Mouse (Mus musculus): ENCODE data around the gene Mdfic. TPM values are rescaled to one million over a fixed set of nuclear protein-coding genes. Genes with fewer than 3 reads are reported as not detected.

Gene Mdfic
- total and polyA plus RNA-seq, 2 experiments from 2014 or later: 0.52 to 4.2 TPM

DNA sequence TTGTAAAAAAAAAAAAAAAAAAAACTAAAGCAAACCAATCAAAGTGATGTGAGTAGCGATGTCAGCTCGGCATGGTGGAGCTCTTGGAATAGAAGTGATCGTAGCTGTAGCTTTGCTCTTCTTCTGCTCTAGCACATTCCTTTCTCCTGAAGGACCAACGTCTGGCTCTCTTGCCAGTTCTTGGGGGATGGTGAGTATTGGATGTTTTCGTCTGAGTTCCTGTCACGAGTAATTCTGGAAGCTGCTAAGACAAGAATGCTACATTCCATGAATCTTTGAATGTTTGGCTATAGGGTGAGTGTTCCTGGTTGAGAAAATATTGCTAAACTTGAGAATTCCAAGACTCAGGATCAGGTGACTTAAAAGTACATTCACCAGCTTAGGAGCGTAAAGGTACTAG, 11.0 kb downstream of the Mdfic start:
- Histone ChIP-seq H3K4me1 (ENCODE audit: insufficient read depth, low read length) (no peaks in the 10 kb centered on the region), H3K36me3 (ENCODE audit: insufficient read depth, low read length) (no peaks in the 10 kb centered on the region), H3K4me3 (ENCODE audit: low read depth, low read length) (no peak overlapping the region), H3K9ac (replicated peaks; ENCODE audit: low read length, poor library complexity, severe bottlenecking) (no peak overlapping the region), H3K4me2 (ENCODE audit: low read depth, low read length, poor library complexity, severe bottlenecking) (no peak overlapping the region), H3K27ac (ENCODE audit: low read depth, low read length) (no peak overlapping the region), H3K27me3 (ENCODE audit: insufficient read depth, low read length) (no peaks in the 10 kb centered on the region), H3K9me3 (ENCODE audit: low read length) (no peaks in the 10 kb centered on the region)
- no peak for TF ChIP-seq CTCF (IDR thresholded peaks at IDR 0.05)
- 81% methylated on average over 7 of the region's 7 CpGs for WGBS
- ATAC-seq (ENCODE audit: low FRiP score) (no peak), DNase-seq (ENCODE audit: low spot score) (no peak)

DNA sequence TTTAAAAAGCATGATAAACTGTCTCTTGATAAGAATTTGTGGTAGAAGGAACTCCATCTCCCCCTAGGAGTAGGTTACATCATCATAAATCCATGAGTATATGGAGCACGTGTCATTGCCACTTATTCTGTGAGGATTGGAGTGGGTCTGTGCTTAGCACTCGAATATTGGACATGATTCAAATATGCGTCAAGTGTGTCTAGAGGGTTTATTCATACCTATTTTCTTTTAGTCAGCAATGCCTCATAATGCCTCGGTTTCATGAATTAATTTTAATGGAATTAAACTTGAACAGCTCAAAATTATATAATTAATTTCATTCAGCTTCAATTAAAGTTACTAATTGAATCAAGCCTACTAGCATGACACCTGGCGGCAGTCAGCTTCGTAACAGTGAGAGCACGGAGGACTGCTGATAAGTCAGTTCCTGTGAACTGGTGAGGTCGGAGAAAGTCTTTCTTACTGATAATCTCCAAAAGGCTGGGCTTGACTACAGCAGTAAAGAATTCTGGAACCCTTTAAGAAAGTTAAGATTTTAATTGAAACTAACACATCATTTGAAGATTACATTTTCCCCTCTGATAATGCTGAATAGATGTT, 17.0 kb downstream of the Mdfic start:
- Histone ChIP-seq H3K4me1 (ENCODE audit: insufficient read depth, low read length) (no peaks in the 10 kb centered on the region), H3K27ac (ENCODE audit: low read depth, low read length) (no peak overlapping the region), H3K9ac (replicated peaks; ENCODE audit: low read length, poor library complexity, severe bottlenecking) (no peak overlapping the region), H3K36me3 (ENCODE audit: insufficient read depth, low read length) (no peaks in the 10 kb centered on the region), H3K4me2 (ENCODE audit: low read depth, low read length, poor library complexity, severe bottlenecking) (no peak overlapping the region), H3K27me3 (ENCODE audit: insufficient read depth, low read length) (no peaks in the 10 kb centered on the region), H3K9me3 (ENCODE audit: low read length) (no peaks in the 10 kb centered on the region), H3K4me3 (ENCODE audit: low read depth, low read length) (no peak overlapping the region)
- ATAC-seq (ENCODE audit: low FRiP score) (no peak), DNase-seq (ENCODE audit: low spot score) (peak; percentile 26)
- WGBS: 66% methylated on average over 8 of the region's 8 CpGs
- peak; percentile 35 for TF ChIP-seq CTCF (IDR thresholded peaks at IDR 0.05)

DNA sequence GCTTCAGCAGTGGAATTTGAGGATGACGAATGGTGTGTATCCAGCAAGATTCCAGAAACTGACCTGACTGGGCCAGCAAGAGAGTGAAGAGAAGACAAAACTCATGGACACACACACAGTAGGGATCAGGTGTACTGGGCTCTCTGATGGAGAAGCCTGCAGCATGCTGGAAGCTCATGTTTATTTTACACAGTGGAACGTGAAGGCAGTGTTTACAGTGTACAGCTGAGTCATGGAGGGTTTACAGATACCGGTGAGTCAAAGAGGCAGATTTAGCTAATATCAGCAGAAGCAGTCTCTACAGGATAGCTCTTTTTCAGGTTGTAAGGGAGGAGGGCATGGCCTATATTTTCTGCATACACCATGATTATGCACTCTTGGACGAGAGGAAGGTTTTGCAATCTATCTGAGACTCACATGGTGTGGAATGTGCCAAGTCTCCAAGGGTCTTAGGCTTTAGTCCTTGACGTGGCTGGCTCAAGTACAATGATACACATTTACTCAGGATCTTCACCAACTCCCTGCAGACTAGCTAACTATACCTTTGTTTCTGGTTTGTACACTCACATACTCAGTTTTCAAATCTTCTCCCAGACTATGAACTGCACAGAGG, 18.0 kb downstream of the Mdfic start:
- no peak overlapping the region for H3K4me2 ChIP-seq (ENCODE audit: low read depth, low read length, poor library complexity, severe bottlenecking)
- 79% methylated on average over 5 of the region's 5 CpGs for WGBS
- no peak overlapping the region for H3K4me3 ChIP-seq (ENCODE audit: low read depth, low read length)
- no peak for DNase-seq (ENCODE audit: low spot score)
- H3K9me3 ChIP-seq (ENCODE audit: low read length): no peaks in the 10 kb centered on the region
- no peaks in the 10 kb centered on the region for H3K36me3 ChIP-seq (ENCODE audit: insufficient read depth, low read length)
- no peaks in the 10 kb centered on the region for H3K27me3 ChIP-seq (ENCODE audit: insufficient read depth, low read length)
- no peaks in the 10 kb centered on the region for H3K4me1 ChIP-seq (ENCODE audit: insufficient read depth, low read length)
- no peak for ATAC-seq (ENCODE audit: low FRiP score)
- H3K27ac ChIP-seq (ENCODE audit: low read depth, low read length): no peak overlapping the region
- no peak for TF ChIP-seq CTCF (IDR thresholded peaks at IDR 0.05)
- no peak overlapping the region for H3K9ac ChIP-seq (replicated peaks; ENCODE audit: low read length, poor library complexity, severe bottlenecking)

- Histone ChIP-seq H3K27ac (ENCODE audit: low read depth, low read length) (no peak overlapping the region), H3K4me3 (ENCODE audit: low read depth, low read length) (no peak overlapping the region), H3K9me3 (ENCODE audit: low read length) (no peaks in the 10 kb centered on the region), H3K4me2 (ENCODE audit: low read depth, low read length, poor library complexity, severe bottlenecking) (no peak overlapping the region), H3K4me1 (ENCODE audit: insufficient read depth, low read length) (no peaks in the 10 kb centered on the region), H3K9ac (replicated peaks; ENCODE audit: low read length, poor library complexity, severe bottlenecking) (no peak overlapping the region), H3K36me3 (ENCODE audit: insufficient read depth, low read length) (no peaks in the 10 kb centered on the region), H3K27me3 (ENCODE audit: insufficient read depth, low read length) (no peaks in the 10 kb centered on the region)
- WGBS: 76% methylated on average over 3 of the region's 3 CpGs
- no peak for TF ChIP-seq CTCF (IDR thresholded peaks at IDR 0.05)
- DNase-seq (ENCODE audit: low spot score) (no peak), ATAC-seq (ENCODE audit: low FRiP score) (no peak)
Observed at GRCm38 (mm10) chr6:15739132-15739531, 18.7 kb downstream of the Mdfic start.

- Histone ChIP-seq H3K9ac (replicated peaks; ENCODE audit: low read length, poor library complexity, severe bottlenecking) (no peak overlapping the region), H3K9me3 (ENCODE audit: low read length) (no peaks in the 10 kb centered on the region), H3K4me3 (ENCODE audit: low read depth, low read length) (no peak overlapping the region), H3K27me3 (ENCODE audit: insufficient read depth, low read length) (no peaks in the 10 kb centered on the region), H3K4me1 (ENCODE audit: insufficient read depth, low read length) (no peaks in the 10 kb centered on the region), H3K4me2 (ENCODE audit: low read depth, low read length, poor library complexity, severe bottlenecking) (no peak overlapping the region), H3K27ac (ENCODE audit: low read depth, low read length) (no peak overlapping the region), H3K36me3 (ENCODE audit: insufficient read depth, low read length) (no peaks in the 10 kb centered on the region)
- TF ChIP-seq CTCF (IDR thresholded peaks at IDR 0.05): no peak
- no peak for DNase-seq (ENCODE audit: low spot score)
- WGBS: 74% methylated on average over 6 of the region's 6 CpGs
- ATAC-seq (ENCODE audit: low FRiP score): no peak
Observed at GRCm38 (mm10) chr6:15742591-15743149, 22.2 kb downstream of the Mdfic start.

DNA sequence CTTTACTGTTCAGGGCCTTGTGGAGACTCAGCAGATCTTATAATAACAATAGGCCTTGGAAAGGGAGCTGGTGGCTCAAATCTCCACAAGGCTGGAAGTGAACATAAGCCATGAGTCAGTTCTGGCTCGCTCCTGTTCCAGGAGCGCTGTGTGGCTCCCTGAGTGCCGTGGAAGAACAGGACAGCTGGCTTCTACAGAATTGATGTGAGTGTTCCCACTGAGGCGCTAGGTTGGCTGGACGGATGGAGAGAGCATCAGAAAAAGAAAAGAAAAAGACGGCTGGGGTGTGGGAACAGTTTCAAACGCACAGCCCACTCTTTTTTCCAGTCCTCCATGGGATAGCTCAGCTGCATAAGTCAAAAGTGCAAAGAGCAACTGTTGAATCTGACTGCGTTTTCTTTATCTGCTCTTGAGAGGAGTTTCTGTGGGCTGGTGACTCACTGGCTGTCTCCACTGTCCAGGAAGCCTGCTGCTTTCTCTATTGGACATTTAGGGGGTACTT, 22.9 kb downstream of the Mdfic start:
- H3K4me3 ChIP-seq (ENCODE audit: low read depth, low read length): no peak overlapping the region
- no peaks in the 10 kb centered on the region for H3K9me3 ChIP-seq (ENCODE audit: low read length)
- H3K36me3 ChIP-seq (ENCODE audit: insufficient read depth, low read length): no peaks in the 10 kb centered on the region
- no peak overlapping the region for H3K4me2 ChIP-seq (ENCODE audit: low read depth, low read length, poor library complexity, severe bottlenecking)
- H3K9ac ChIP-seq (replicated peaks; ENCODE audit: low read length, poor library complexity, severe bottlenecking): no peak overlapping the region
- H3K27me3 ChIP-seq (ENCODE audit: insufficient read depth, low read length): no peaks in the 10 kb centered on the region
- WGBS: 69% methylated on average over 8 of the region's 8 CpGs
- H3K4me1 ChIP-seq (ENCODE audit: insufficient read depth, low read length): no peaks in the 10 kb centered on the region
- TF ChIP-seq CTCF (IDR thresholded peaks at IDR 0.05): no peak
- ATAC-seq (ENCODE audit: low FRiP score): no peak
- no peak for DNase-seq (ENCODE audit: low spot score)
- H3K27ac ChIP-seq (ENCODE audit: low read depth, low read length): no peak overlapping the region
